Mouse (Mus musculus) midbrain, postnatal 0 days (tissue): ENCODE measurements around the gene Olfr959. TPM values are rescaled to one million over a fixed set of nuclear protein-coding genes. Genes with fewer than 3 reads are reported as not detected.

ENCODE experiments used
- ATAC-seq: fragments of 200-750 bp; cut with Nextera tagmentation; 2 replicates; pipeline ENCODE4 v1.8.0; 2017; ENCODE audit warnings: moderate number of reproducible peaks, mild to moderate bottlenecking, moderate TSS enrichment, moderate library complexity; ENCODE audit not compliant: low FRiP score
- DNase-seq: peaks from one replicate; pipeline ENCODE4 v3.0.0-alpha.2; 2015; ENCODE audit warnings: low spot score
- H3K27ac ChIP-seq: fragments of 300-500 bp; sonication (generic); 2 replicates; pipeline ENCODE4 v1.5.1; 2014; ENCODE audit warnings: low read depth, mild to moderate bottlenecking, low read length, mixed read lengths
- H3K27me3 ChIP-seq: fragments of 300-500 bp; sonication (generic); 2 replicates; pipeline ENCODE4 v1.6.1; 2014; ENCODE audit warnings: low read length, control low read depth, mixed read lengths; ENCODE audit not compliant: insufficient read depth
- H3K36me3 ChIP-seq: fragments of 300-500 bp; sonication (generic); 2 replicates; pipeline ENCODE4 v1.6.1; 2014; ENCODE audit warnings: low read length, control low read depth, mixed read lengths; ENCODE audit not compliant: insufficient read depth
- H3K4me1 ChIP-seq: fragments of 300-500 bp; sonication (generic); 2 replicates; pipeline ENCODE4 v1.6.1; 2014; ENCODE audit warnings: mild to moderate bottlenecking, control low read depth, antibody characterized with exemption, low read length, mixed read lengths; ENCODE audit not compliant: insufficient read depth
- H3K4me2 ChIP-seq: fragments of 300-500 bp; sonication (generic); 2 replicates; pipeline ENCODE4 v1.6.1; 2014; ENCODE audit warnings: low read depth, mild to moderate bottlenecking, low read length, mixed read lengths; ENCODE audit not compliant: poor library complexity, severe bottlenecking
- H3K4me3 ChIP-seq: fragments of 300-500 bp; sonication (generic); 2 replicates; pipeline ENCODE4 v1.5.1; 2014; ENCODE audit warnings: low read depth, mild to moderate bottlenecking, low read length, moderate library complexity
- H3K9ac ChIP-seq: fragments of 300-500 bp; sonication (generic); replicated peaks from 2 replicates; pipeline ENCODE4 v1.6.1; 2014; ENCODE audit warnings: mild to moderate bottlenecking, low read length, moderate library complexity, mixed read lengths; ENCODE audit not compliant: poor library complexity, severe bottlenecking
- H3K9me3 ChIP-seq: fragments of 300-500 bp; sonication (generic); 2 replicates; pipeline ENCODE4 v1.6.1; 2016; ENCODE audit warnings: low read length, control low read depth
- CTCF ChIP-seq: IDR thresholded peaks from 2 replicates; pipeline ENCODE4 v1.5.1; 2016; ENCODE audit warnings: antibody characterized with exemption, mild to moderate bottlenecking
- WGBS: fragments of 180-500 bp; shearing (Covaris S2); extraction: QIAGEN DNeasy Blood & Tissue Kit; methylation state at CpG from one replicate; pipeline ENCODE4 v1.1.7; 2014; 5-methylcytosine and 5-hydroxymethylcytosine counted together
- polyA plus RNA-seq: library from polyadenylated mRNA; unstranded; fragments of >200 nt; fragmentation: Nextera tagmentation; extraction: Ambion mirVana; gene quantifications from 2 replicates; pipeline ENCODE4 v1.2.1, GENCODE M21; 2015
- total RNA-seq: library from RNA; depleted of rRNA; stranded (reverse); fragments of >200 nt; gene quantifications from 2 replicates; pipeline ENCODE4 v1.2.3, GENCODE M21; 2014; rRNA removed

The Olfr959 gene
- total and polyA plus RNA-seq, 2 experiments from 2014 or later = 0.05 to 0.16 TPM

DNA sequence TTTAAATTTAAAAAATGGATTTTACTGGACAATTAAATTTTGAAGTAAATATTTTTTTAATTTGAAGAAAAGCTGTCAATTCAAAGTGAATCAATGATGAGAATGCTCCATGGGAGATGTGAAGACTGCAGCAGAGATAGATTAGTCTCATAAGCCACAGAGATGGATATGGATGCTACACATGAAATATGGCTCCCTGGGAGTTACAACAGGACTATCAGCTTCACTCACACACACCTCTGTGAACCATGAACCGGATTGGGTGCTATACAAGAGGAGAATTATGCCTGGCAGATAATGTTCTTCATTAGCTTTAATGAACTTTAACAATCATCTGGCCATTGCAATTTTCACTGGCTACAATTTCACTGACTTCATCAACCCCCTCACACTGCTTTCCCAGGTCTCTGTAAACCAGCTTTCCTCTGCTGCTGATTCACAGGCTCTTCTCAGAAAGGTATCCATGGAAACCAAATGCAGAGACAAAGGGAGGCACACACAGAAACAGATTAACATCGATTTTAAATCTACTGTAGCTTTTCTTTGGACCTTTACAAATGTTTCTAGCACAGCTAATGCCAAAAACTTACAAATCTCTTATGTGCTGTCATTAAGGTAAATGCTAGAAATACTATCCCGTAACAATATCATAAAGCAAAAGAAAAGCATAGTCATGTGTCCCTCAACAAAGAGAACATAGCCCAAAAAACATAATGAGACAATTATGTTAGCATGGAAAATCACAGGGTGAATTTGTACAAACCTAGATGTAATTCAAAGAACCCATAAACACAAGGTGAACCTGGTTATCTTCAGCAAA lies 17.6 kb downstream of the Olfr959 start:
- H3K4me3 ChIP-seq = no peak overlapping the region
- ATAC-seq = peak; percentile 91
- H3K9ac ChIP-seq = no peak overlapping the region
- 16% methylated on average over 3 of the region's 3 CpGs for whole genome bisulfite sequencing
- no peaks in the 10 kb centered on the region for H3K4me1 ChIP-seq
- DNase-seq = peak; percentile 82
- H3K27me3 ChIP-seq = no peaks in the 10 kb centered on the region
- H3K27ac ChIP-seq = peak overlapping the region; percentile 77
- H3K4me2 ChIP-seq = no peak overlapping the region
- H3K9me3 ChIP-seq = no peaks in the 10 kb centered on the region
- no peak for TF ChIP-seq CTCF
- no peaks in the 10 kb centered on the region for H3K36me3 ChIP-seq

DNA sequence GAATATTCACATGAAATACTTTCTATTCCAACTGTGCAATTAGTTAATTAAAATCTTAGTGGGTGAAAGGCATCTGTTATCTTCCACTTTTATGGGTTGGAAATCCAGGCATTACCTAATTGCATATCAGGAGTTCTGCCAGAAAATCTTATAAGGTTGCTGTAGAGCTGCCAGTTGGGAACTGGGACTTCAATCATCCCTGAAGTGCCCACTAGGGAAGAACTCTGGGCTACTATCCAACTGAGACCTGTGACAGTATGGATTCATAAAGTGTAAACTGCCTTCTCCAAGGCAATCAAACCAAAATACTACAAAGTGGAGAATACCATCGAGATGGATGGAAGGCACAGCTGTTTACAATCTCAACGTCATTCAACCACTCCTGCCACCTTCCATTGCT lies 21.4 kb downstream of the Olfr959 start, which contains the start of gene Olfr958:
Olfr958 (minus strand) TSS at position 109 of the 400 bp plus-strand sequence.
- H3K27ac ChIP-seq = no peak within 1 kb of the TSS
- no peaks in the 10 kb centered on the region for H3K9me3 ChIP-seq
- H3K36me3 ChIP-seq = no peaks in the 10 kb centered on the region
- no peak within 1 kb of the TSS for H3K9ac ChIP-seq
- no peaks in the 10 kb centered on the region for H3K4me1 ChIP-seq
- H3K4me2 ChIP-seq = no peak within 1 kb of the TSS
- peak; percentile 77 for DNase-seq
- no peak for ATAC-seq
- WGBS = 71% methylated on average over 2 of the region's 2 CpGs
- TF ChIP-seq CTCF = no peak
- H3K27me3 ChIP-seq = no peaks in the 10 kb centered on the region
- H3K4me3 ChIP-seq = no peak within 1 kb of the TSS

DNA sequence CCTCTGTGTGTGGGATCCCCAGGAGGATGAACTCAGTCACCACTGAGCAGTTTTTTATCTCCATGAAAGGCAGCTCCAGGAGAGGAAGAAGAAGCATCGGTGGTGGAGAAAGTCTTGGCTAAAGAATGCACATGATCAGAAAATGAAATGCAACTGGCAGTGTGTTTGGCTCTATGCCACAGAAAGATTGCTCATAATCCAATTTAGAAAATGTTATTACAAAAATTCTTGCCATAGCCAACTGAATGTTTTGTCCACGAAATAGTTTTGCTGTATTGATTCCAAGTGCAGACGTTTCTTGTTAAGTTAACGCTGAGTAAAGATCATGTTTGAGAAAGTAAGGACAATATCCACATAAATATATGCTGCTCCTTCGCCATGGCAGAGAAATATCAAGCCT lies 24.6 kb downstream of the Olfr959 start:
- peak; percentile 18 for DNase-seq
- TF ChIP-seq CTCF = no peak
- Histone ChIP-seq H3K36me3 (no peaks in the 10 kb centered on the region), H3K4me2 (no peak overlapping the region), H3K27me3 (no peaks in the 10 kb centered on the region), H3K4me1 (no peaks in the 10 kb centered on the region), H3K9ac (no peak overlapping the region), H3K9me3 (no peaks in the 10 kb centered on the region), H3K27ac (no peak overlapping the region), H3K4me3 (no peak overlapping the region)
- ATAC-seq = no peak
- WGBS = 63% methylated on average over 5 of the region's 5 CpGs

DNA sequence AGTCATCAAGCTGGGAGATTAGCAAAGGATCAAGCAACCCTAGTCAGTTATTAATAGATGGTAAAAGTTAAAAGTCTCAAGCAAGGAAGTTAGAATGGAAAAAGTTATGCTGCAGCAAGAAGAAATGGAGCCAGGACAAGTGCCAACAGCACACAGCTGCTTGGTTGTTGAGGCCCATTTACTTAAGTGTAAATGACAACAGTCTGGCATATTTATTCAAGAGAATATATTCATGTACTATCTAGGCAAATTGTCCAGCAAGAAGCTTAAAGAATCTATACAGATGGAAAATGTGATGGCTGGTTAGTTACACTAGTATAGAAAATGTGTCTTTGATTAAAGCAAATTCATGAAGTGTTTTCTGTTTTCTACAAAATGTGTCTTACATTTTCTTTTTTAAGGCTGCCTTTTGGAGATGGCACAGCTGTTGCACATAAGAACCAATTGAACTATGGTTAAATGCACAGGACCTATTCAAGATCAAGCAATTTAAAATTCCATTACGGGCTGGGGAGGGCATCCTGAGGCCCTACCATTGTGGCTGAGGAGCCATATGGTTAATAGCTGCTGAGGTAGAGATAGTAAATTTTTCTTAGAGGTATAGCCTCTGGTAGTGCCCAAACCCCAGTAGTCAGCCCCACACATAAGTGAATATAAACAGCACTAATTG lies 51.6 kb downstream of the Olfr959 start:
- H3K4me3 ChIP-seq = no peak overlapping the region
- no peak overlapping the region for H3K27ac ChIP-seq
- H3K36me3 ChIP-seq = no peaks in the 10 kb centered on the region
- no peak overlapping the region for H3K4me2 ChIP-seq
- peak; percentile 22 for DNase-seq
- H3K4me1 ChIP-seq = no peaks in the 10 kb centered on the region
- no peak overlapping the region for H3K9ac ChIP-seq
- no peak for ATAC-seq
- 96% methylated on average over 1 of the region's 1 CpGs for WGBS
- no peak for TF ChIP-seq CTCF
- H3K27me3 ChIP-seq = no peaks in the 10 kb centered on the region
- no peaks in the 10 kb centered on the region for H3K9me3 ChIP-seq

Other genes with a start within 250 kb of the Olfr959 start
- gene Olfr948, start 249.5 kb downstream of the Olfr959 start, total RNA-seq = not detected in 2 replicates
- gene Olfr948, start 249.5 kb downstream of the Olfr959 start, polyA plus RNA-seq = not detected in 2 replicates
- gene Olfr951, start 188.2 kb downstream of the Olfr959 start, total RNA-seq = not detected in 2 replicates
- gene Olfr951, start 188.2 kb downstream of the Olfr959 start, polyA plus RNA-seq = not detected in 2 replicates
- gene Olfr952, start 148.4 kb downstream of the Olfr959 start, total RNA-seq = not detected in 2 replicates
- gene Olfr952, start 148.4 kb downstream of the Olfr959 start, polyA plus RNA-seq = not detected in 2 replicates
- gene Olfr954, start 118.9 kb downstream of the Olfr959 start, total RNA-seq = not detected in 2 replicates
- gene Olfr954, start 118.9 kb downstream of the Olfr959 start, polyA plus RNA-seq = not detected in 2 replicates
- not detected in 2 replicates for gene Olfr955, start 103.6 kb downstream of the Olfr959 start, total RNA-seq
- gene Olfr955, start 103.6 kb downstream of the Olfr959 start, polyA plus RNA-seq = not detected in 2 replicates
- not detected in 2 replicates for gene Olfr44, start 81.6 kb downstream of the Olfr959 start, total RNA-seq
- not detected in 2 replicates for gene Olfr44, start 81.6 kb downstream of the Olfr959 start, polyA plus RNA-seq
- not detected in 2 replicates for gene Olfr957, start 59.8 kb downstream of the Olfr959 start, total RNA-seq
- gene Olfr957, start 59.8 kb downstream of the Olfr959 start, polyA plus RNA-seq = not detected in 2 replicates
- gene Olfr958, start 21.5 kb downstream of the Olfr959 start, total RNA-seq = not detected in 2 replicates
- gene Olfr958, start 21.5 kb downstream of the Olfr959 start, polyA plus RNA-seq = not detected in 2 replicates
- gene AW551984, start 28.8 kb upstream of the Olfr959 start, total RNA-seq = 363 and 387 TPM in 2 replicates
- gene AW551984, start 28.8 kb upstream of the Olfr959 start, polyA plus RNA-seq = 260 and 267 TPM in 2 replicates
- not detected in 2 replicates for gene Olfr148, start 35.1 kb upstream of the Olfr959 start, total RNA-seq
- not detected in 2 replicates for gene Olfr148, start 35.1 kb upstream of the Olfr959 start, polyA plus RNA-seq
- gene Olfr960, start 45.8 kb upstream of the Olfr959 start, total RNA-seq = not detected in 2 replicates
- gene Olfr960, start 45.8 kb upstream of the Olfr959 start, polyA plus RNA-seq = not detected in 2 replicates
- not detected in 2 replicates for gene Olfr961, start 69.5 kb upstream of the Olfr959 start, total RNA-seq
- gene Olfr961, start 69.5 kb upstream of the Olfr959 start, polyA plus RNA-seq = not detected in 2 replicates
- gene Olfr963, start 91.6 kb upstream of the Olfr959 start, total RNA-seq = not detected in 2 replicates
- gene Olfr963, start 91.6 kb upstream of the Olfr959 start, polyA plus RNA-seq = not detected in 2 replicates
- gene Olfr149, start 131.5 kb upstream of the Olfr959 start, total RNA-seq = not detected in 2 replicates
- gene Olfr149, start 131.5 kb upstream of the Olfr959 start, polyA plus RNA-seq = not detected in 2 replicates
- not detected in 2 replicates for gene Olfr965, start 135.8 kb upstream of the Olfr959 start, total RNA-seq
- not detected in 2 replicates for gene Olfr965, start 135.8 kb upstream of the Olfr959 start, polyA plus RNA-seq
- gene Olfr150, start 155.4 kb upstream of the Olfr959 start, total RNA-seq = not detected in 2 replicates
- not detected in 2 replicates for gene Olfr150, start 155.4 kb upstream of the Olfr959 start, polyA plus RNA-seq
- gene Olfr967, start 170.7 kb upstream of the Olfr959 start, total RNA-seq = not detected in 2 replicates
- not detected in 2 replicates for gene Olfr967, start 170.7 kb upstream of the Olfr959 start, polyA plus RNA-seq
- gene Olfr968, start 207.7 kb upstream of the Olfr959 start, total RNA-seq = not detected in 2 replicates
- not detected in 2 replicates for gene Olfr968, start 207.7 kb upstream of the Olfr959 start, polyA plus RNA-seq
- not detected in 2 replicates for gene Olfr969, start 215.4 kb upstream of the Olfr959 start, total RNA-seq
- not detected in 2 replicates for gene Olfr969, start 215.4 kb upstream of the Olfr959 start, polyA plus RNA-seq
- gene Olfr970, start 233.3 kb upstream of the Olfr959 start, total RNA-seq = not detected in 2 replicates
- gene Olfr970, start 233.3 kb upstream of the Olfr959 start, polyA plus RNA-seq = not detected in 2 replicates